8 mouse cellular contexts compared by ENCODE assay signal in the genomic region with DNA sequence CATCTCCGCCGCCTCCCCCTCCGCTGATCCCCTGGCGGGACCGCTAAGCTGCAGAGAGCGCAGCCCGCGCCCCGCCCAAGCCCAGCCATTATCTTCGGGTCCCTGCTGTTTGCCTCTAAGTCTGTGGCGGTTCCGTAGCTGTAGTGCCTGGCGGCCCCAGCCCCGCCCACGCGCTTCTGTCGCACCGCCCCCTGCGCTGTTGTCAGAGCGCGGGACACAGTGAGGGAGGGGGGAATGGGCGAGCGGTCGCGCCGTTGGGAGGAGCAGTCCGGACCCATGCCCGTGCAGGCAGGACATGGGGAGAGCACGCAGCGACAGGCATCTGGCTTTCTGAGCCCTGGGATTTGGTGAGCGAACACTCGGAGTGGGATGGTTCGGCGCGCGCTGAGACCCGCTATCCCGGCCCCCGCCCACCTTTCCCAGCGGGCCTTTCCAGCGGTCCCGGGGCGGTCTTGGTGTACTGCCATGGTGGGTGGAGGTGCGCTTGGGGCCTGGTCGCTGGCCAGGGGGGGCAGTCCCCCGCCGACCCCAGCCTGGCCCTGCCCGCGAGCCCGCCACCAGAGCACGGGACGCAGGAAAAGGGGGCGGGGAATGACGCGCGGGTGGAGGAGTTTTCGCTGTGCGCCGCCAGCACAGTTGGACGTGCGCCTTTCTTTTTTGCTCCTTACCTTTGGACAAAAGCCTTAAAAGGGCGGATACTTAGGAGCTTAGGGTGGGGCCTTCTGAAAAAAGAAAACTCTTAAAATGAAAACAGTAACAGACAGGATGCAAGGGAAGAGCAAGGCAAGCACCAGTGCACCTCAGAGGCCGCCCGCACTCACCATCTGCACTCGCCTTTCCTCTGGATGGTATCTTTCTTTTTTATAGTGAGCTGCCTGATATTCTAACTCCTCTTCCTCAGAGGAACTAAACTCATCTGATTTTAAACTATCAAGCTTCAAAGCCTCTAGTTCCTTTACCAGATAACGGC. TPM values are rescaled to one million over a fixed set of nuclear protein-coding genes. Genes with fewer than 3 reads are reported as not detected.
DNase-seq lines count a peak whose midpoint lies in the region; ATAC-seq and TF ChIP-seq lines count a peak whose summit lies in the region.

TSS of gene Cldn34c1 (plus strand) at position 205 of the 970 bp plus-strand sequence.

- H3K4me3 ChIP-seq in ES-E14 (ENCODE audit: insufficient read depth in 1 of 2, low read depth in 1 of 2, low read length in 2 of 2, poor library complexity in 1 of 2, severe bottlenecking in 1 of 2) = peak within 1 kb of the TSS; percentile 27 to 46
- peak within 1 kb of the TSS; percentile 48 for H3K4me3 ChIP-seq in forebrain, embryonic 14.5 days (ENCODE audit: low read depth, low read length)
- H3K4me3 ChIP-seq in liver, embryonic 15.5 days (replicated peaks) = peak within 1 kb of the TSS; percentile 67
- peak within 1 kb of the TSS; percentile 51 for H3K4me3 ChIP-seq in neural tube, embryonic 11.5 days (ENCODE audit: low read depth, low read length)
- peak within 1 kb of the TSS; percentile 54 for H3K4me3 ChIP-seq in stomach, embryonic 15.5 days (replicated peaks)

- H3K36me3 ChIP-seq in ES-E14 (ENCODE audit: control insufficient read depth, insufficient read depth, low read length, poor library complexity, severe bottlenecking) = no peaks in the 10 kb centered on the region
- no peaks in the 10 kb centered on the region for H3K36me3 ChIP-seq in forebrain, embryonic 14.5 days (ENCODE audit: control insufficient read depth, insufficient read depth, low read length)
- H3K36me3 ChIP-seq in liver, embryonic 15.5 days (replicated peaks) = no peaks in the 10 kb centered on the region
- H3K36me3 ChIP-seq in neural tube, embryonic 11.5 days (ENCODE audit: control insufficient read depth, insufficient read depth, low read length) = no peaks in the 10 kb centered on the region
- no peaks in the 10 kb centered on the region for H3K36me3 ChIP-seq in stomach, embryonic 15.5 days

- no peak within 1 kb of the TSS; the same call in 1 of the 2 replicates for H3K27ac ChIP-seq in ES-E14 (ENCODE audit: insufficient read depth, low read depth, low read length, poor library complexity, severe bottlenecking)
- H3K27ac ChIP-seq in forebrain, embryonic 14.5 days (ENCODE audit: low read depth, low read length) = peak within 1 kb of the TSS; percentile 95
- H3K27ac ChIP-seq in liver, embryonic 15.5 days (replicated peaks) = peak within 1 kb of the TSS; percentile 79
- peak within 1 kb of the TSS; percentile 83 for H3K27ac ChIP-seq in neural tube, embryonic 11.5 days (ENCODE audit: low read depth, low read length)
- H3K27ac ChIP-seq in stomach, embryonic 15.5 days = peak within 1 kb of the TSS; percentile 89

- DNase-seq in ES-E14 (ENCODE audit: low read depth, low spot score) = no peak
- DNase-seq in cerebellum, adult 11-12 months = peak; percentile 86
- DNase-seq in forebrain, embryonic 14.5 days (ENCODE audit: low spot score) = peak; percentile 90
- DNase-seq in heart, postnatal 10 days = peak; percentile 85 to 88
- peak; percentile 85 to 91 for DNase-seq in kidney, postnatal 4 days
- DNase-seq in neural tube, embryonic 11.5 days (ENCODE audit: low spot score) = peak; percentile 88

- no peaks in the 10 kb centered on the region for H3K4me1 ChIP-seq in ES-E14 (ENCODE audit: control insufficient read depth in 2 of 2, insufficient read depth in 2 of 2, low read length in 2 of 2, poor library complexity in 1 of 2)
- H3K4me1 ChIP-seq in forebrain, embryonic 14.5 days (ENCODE audit: control insufficient read depth, insufficient read depth, low read length) = no peaks in the 10 kb centered on the region
- no peaks in the 10 kb centered on the region; the same call in 1 of the 2 replicates for H3K4me1 ChIP-seq in liver, embryonic 15.5 days (replicated peaks)
- H3K4me1 ChIP-seq in neural tube, embryonic 11.5 days (ENCODE audit: control insufficient read depth, insufficient read depth, low read length) = no peaks in the 10 kb centered on the region
- H3K4me1 ChIP-seq in stomach, embryonic 15.5 days = no peaks in the 10 kb centered on the region

- H3K9me3 ChIP-seq in ES-E14 (ENCODE audit: control insufficient read depth, insufficient read depth, low read depth, low read length) = no peaks in the 10 kb centered on the region
- no peaks in the 10 kb centered on the region for H3K9me3 ChIP-seq in forebrain, embryonic 14.5 days (replicated peaks; ENCODE audit: control insufficient read depth, low read length)
- no peaks in the 10 kb centered on the region for H3K9me3 ChIP-seq in liver, embryonic 15.5 days (replicated peaks)
- H3K9me3 ChIP-seq in neural tube, embryonic 11.5 days (ENCODE audit: control insufficient read depth, low read length) = no peaks in the 10 kb centered on the region
- no peaks in the 10 kb centered on the region for H3K9me3 ChIP-seq in stomach, embryonic 15.5 days

- in situ Hi-C loops in ES-E14 (cut with MboI; ENCODE audit: low sequenced_read_pairs in 2 of 2, unreplicated experiment in 2 of 2) = no loop called here

- H3K9ac ChIP-seq in ES-E14 (ENCODE audit: insufficient read depth, low read depth, low read length, poor library complexity, severe bottlenecking) = no peak within 1 kb of the TSS
- H3K9ac ChIP-seq in forebrain, embryonic 14.5 days (ENCODE audit: low read length) = peak within 1 kb of the TSS; percentile 75
- peak within 1 kb of the TSS; percentile 56 for H3K9ac ChIP-seq in liver, embryonic 15.5 days
- H3K9ac ChIP-seq in neural tube, embryonic 11.5 days (ENCODE audit: low read length) = peak within 1 kb of the TSS; percentile 73
- peak within 1 kb of the TSS; percentile 22; the same call in 1 of the 2 replicates for H3K9ac ChIP-seq in stomach, embryonic 15.5 days

- WGBS in forebrain, embryonic 14.5 days = 9% methylated on average over 63 of the region's 66 CpGs
- WGBS in liver, embryonic 15.5 days (ENCODE audit: insufficient replicate concordance) = 6% methylated on average over 56 of the region's 66 CpGs
- 5% methylated on average over 62 of the region's 66 CpGs for WGBS in neural tube, embryonic 11.5 days
- WGBS in stomach, embryonic 15.5 days = 8% methylated on average over 46 of the region's 66 CpGs

- peak within 1 kb of the TSS; percentile 45 for H3K4me2 ChIP-seq in forebrain, embryonic 14.5 days (ENCODE audit: low read length)
- peak within 1 kb of the TSS; percentile 61 for H3K4me2 ChIP-seq in liver, embryonic 15.5 days
- peak within 1 kb of the TSS; percentile 38 for H3K4me2 ChIP-seq in neural tube, embryonic 11.5 days (ENCODE audit: low read depth)
- peak within 1 kb of the TSS; percentile 46 for H3K4me2 ChIP-seq in stomach, embryonic 15.5 days

- peak; percentile 98 for ATAC-seq in forebrain, embryonic 14.5 days
- peak; percentile 97 for ATAC-seq in liver, embryonic 15.5 days (ENCODE audit: insufficient read depth)
- peak; percentile 99 for ATAC-seq in neural tube, embryonic 11.5 days (ENCODE audit: insufficient read depth, low FRiP score, low TSS enrichment)
- ATAC-seq in stomach, embryonic 15.5 days (ENCODE audit: insufficient read depth, low FRiP score, low read depth) = peak; percentile 96

- intact Hi-C loops in heart, postnatal 10 days (cut with DNase I) = no loop called here

- H3K27me3 ChIP-seq in forebrain, embryonic 14.5 days (replicated peaks; ENCODE audit: control insufficient read depth, insufficient read depth, low read length) = no peaks in the 10 kb centered on the region
- no peaks in the 10 kb centered on the region for H3K27me3 ChIP-seq in liver, embryonic 15.5 days
- H3K27me3 ChIP-seq in neural tube, embryonic 11.5 days (ENCODE audit: control insufficient read depth, insufficient read depth, low read length) = no peaks in the 10 kb centered on the region
- H3K27me3 ChIP-seq in stomach, embryonic 15.5 days (replicated peaks) = no peaks in the 10 kb centered on the region

TF ChIP-seq in ES-E14, 5 proteins besides CTCF, POLR2A, EP300 and RAD21:
- TF ChIP-seq ZC3H11A (IDR thresholded peaks at IDR 0.05; ENCODE audit: borderline replicate concordance, low read depth, low read length) (no peak), MAFK (IDR thresholded peaks at IDR 0.05; ENCODE audit: insufficient read depth, low read depth, low read length) (no peak), HCFC1 (IDR thresholded peaks at IDR 0.05; ENCODE audit: borderline replicate concordance, insufficient read depth, low read length) (no peak), ZNF384 (IDR thresholded peaks at IDR 0.05; ENCODE audit: low read depth, low read length) (no peak), CHD2 (IDR thresholded peaks at IDR 0.05; ENCODE audit: low read depth, low read length) (no peak)

RNA-seq across cellular contexts. Expression of gene Cldn34c1, which starts in this region (rescaled TPM):
- 0.36 TPM in 1 of 2 replicates, not detected in the other for total RNA-seq in ES-E14 (2012; rRNA removed)
- polyA plus RNA-seq in forebrain, embryonic 14.5 days (2014; fragmentation: Nextera tagmentation; extraction: Ambion mirVana) = 31.2 and 32.7 TPM in 2 replicates
- total RNA-seq in heart, postnatal 10 days (2021) = 1 to 10 TPM; 8.7 to 9.9 TPM
- 3.2 and 3.9 TPM in 2 replicates for polyA plus RNA-seq in liver, embryonic 15.5 days (2015; fragmentation: Nextera tagmentation; extraction: Ambion mirVana)
- polyA plus RNA-seq in neural tube, embryonic 11.5 days (2014; fragmentation: Nextera tagmentation; extraction: Ambion mirVana) = 20.7 and 23.9 TPM in 2 replicates
- polyA plus RNA-seq in stomach, embryonic 15.5 days (2015; fragmentation: Nextera tagmentation; extraction: Ambion mirVana) = 9.0 and 12.3 TPM in 2 replicates
